Mouse (Mus musculus) gonadal fat pad, adult 2 months (tissue): Measurements from ENCODE around the gene Olfr709-ps1. TPM values are rescaled to one million over a fixed set of nuclear protein-coding genes. Genes with fewer than 3 reads are reported as not detected.
"Not testable (repeated sequence)": the region's sequence is repeated elsewhere in the genome, so short reads cannot be mapped to it uniquely, and the experiment has no call there.

Experiments
- DNase-seq: peaks from one replicate; pipeline ENCODE4 v3.0.0-alpha.2; 2012; ENCODE audit warnings: low read depth
- polyA plus RNA-seq: library from polyadenylated mRNA; depleted of rRNA; stranded (reverse); fragments of >200 nt; gene quantifications from 2 replicates; pipeline ENCODE4 v1.2.3, GENCODE M21; 2012; rRNA removed

Gene Olfr709-ps1
- polyA plus RNA-seq, result not detected in 2 replicates

GRCm38 (mm10) chr7:106932119-106932518, at the start of gene Olfr709-ps1:
Olfr709-ps1 (minus strand) TSS chr7:106932219.
- no peak for DNase-seq

GRCm38 (mm10) chr7:106975353-106975752, 43.3 kb upstream of the Olfr709-ps1 start, which contains the start of gene Olfr711:
Olfr711 (minus strand) TSS chr7:106975453.
- no peak for DNase-seq

GRCm38 (mm10) chr7:106967503-106967902, 35.5 kb upstream of the Olfr709-ps1 start:
- DNase-seq, result not testable (repeated sequence)

- no peak for DNase-seq
These were observed 31.8 kb upstream of the Olfr709-ps1 start, which contains the start of gene Olfr6 for GRCm38 (mm10) chr7:106963837-106964236. Olfr6 (minus strand) TSS chr7:106963937.

GRCm38 (mm10) chr7:106948212-106948611, 16.2 kb upstream of the Olfr709-ps1 start, which contains the start of gene Olfr710:
Olfr710 (minus strand) TSS chr7:106948312.
- no peak for DNase-seq

- not testable (repeated sequence) for DNase-seq
These were observed 11.1 kb downstream of the Olfr709-ps1 start for GRCm38 (mm10) chr7:106920961-106921360.

GRCm38 (mm10) chr7:106907676-106908075, 24.3 kb downstream of the Olfr709-ps1 start, which contains the start of gene Olfr1532-ps1:
Olfr1532-ps1 (plus strand) TSS chr7:106908001.
- DNase-seq, result no peak

- not testable (repeated sequence) for DNase-seq
These were observed 30.9 kb downstream of the Olfr709-ps1 start, which contains the start of gene Olfr707 for GRCm38 (mm10) chr7:106901141-106901540. Olfr707 (minus strand) TSS chr7:106901241.

- no peak for DNase-seq
These were observed 44.0 kb downstream of the Olfr709-ps1 start, which contains the start of gene Olfr706 for GRCm38 (mm10) chr7:106888062-106888461. Olfr706 (minus strand) TSS chr7:106888162.

GRCm38 (mm10) chr7:106876791-106877190, 55.2 kb downstream of the Olfr709-ps1 start, which contains the start of gene Olfr705:
Olfr705 (minus strand) TSS chr7:106876891.
- no peak for DNase-seq

Other genes with a start within 250 kb of the Olfr709-ps1 start
- not detected in 2 replicates for gene Olfr694, start 240.4 kb downstream of the Olfr709-ps1 start, polyA plus RNA-seq
- gene Olfr695, start 215.8 kb downstream of the Olfr709-ps1 start, polyA plus RNA-seq, result not detected in 2 replicates
- gene Olfr697, start 189.8 kb downstream of the Olfr709-ps1 start, polyA plus RNA-seq, result not detected in 2 replicates
- not detected in 2 replicates for gene Olfr698, start 176.8 kb downstream of the Olfr709-ps1 start, polyA plus RNA-seq
- gene Olfr699, start 139.0 kb downstream of the Olfr709-ps1 start, polyA plus RNA-seq, result not detected in 2 replicates
- gene Olfr700, start 123.4 kb downstream of the Olfr709-ps1 start, polyA plus RNA-seq, result not detected in 2 replicates
- 0.14 TPM in 1 of 2 replicates, not detected in the other for gene Olfr701, start 118.1 kb downstream of the Olfr709-ps1 start, polyA plus RNA-seq
- not detected in 2 replicates for gene Olfr702, start 98.3 kb downstream of the Olfr709-ps1 start, polyA plus RNA-seq
- not detected in 2 replicates for gene Olfr703, start 88.9 kb downstream of the Olfr709-ps1 start, polyA plus RNA-seq
- not detected in 2 replicates for gene Olfr704, start 69.0 kb downstream of the Olfr709-ps1 start, polyA plus RNA-seq
- not detected in 2 replicates for gene Olfr705, start 55.3 kb downstream of the Olfr709-ps1 start, polyA plus RNA-seq
- not detected in 2 replicates for gene Olfr706, start 44.1 kb downstream of the Olfr709-ps1 start, polyA plus RNA-seq
- gene Olfr707, start 31.0 kb downstream of the Olfr709-ps1 start, polyA plus RNA-seq, result not detected in 2 replicates
- not detected in 2 replicates for gene Olfr1532-ps1, start 24.2 kb downstream of the Olfr709-ps1 start, polyA plus RNA-seq
- not detected in 2 replicates for gene Olfr710, start 16.1 kb upstream of the Olfr709-ps1 start, polyA plus RNA-seq
- not detected in 2 replicates for gene Olfr6, start 31.7 kb upstream of the Olfr709-ps1 start, polyA plus RNA-seq
- not detected in 2 replicates for gene Olfr711, start 43.2 kb upstream of the Olfr709-ps1 start, polyA plus RNA-seq
- gene Olfr2, start 73.9 kb upstream of the Olfr709-ps1 start, polyA plus RNA-seq, result not detected in 2 replicates
- not detected in 2 replicates for gene Olfr713, start 99.0 kb upstream of the Olfr709-ps1 start, polyA plus RNA-seq
- not detected in 2 replicates for gene Olfr714, start 138.8 kb upstream of the Olfr709-ps1 start, polyA plus RNA-seq
- not detected in 2 replicates for gene Olfr17, start 161.0 kb upstream of the Olfr709-ps1 start, polyA plus RNA-seq
- not detected in 2 replicates for gene Olfr715b, start 178.2 kb upstream of the Olfr709-ps1 start, polyA plus RNA-seq
- gene Olfr715, start 198.9 kb upstream of the Olfr709-ps1 start, polyA plus RNA-seq, result not detected in 2 replicates
- not detected in 2 replicates for gene Olfr716, start 206.1 kb upstream of the Olfr709-ps1 start, polyA plus RNA-seq
- gene Nlrp14, start 234.8 kb upstream of the Olfr709-ps1 start, polyA plus RNA-seq, result 0.19 and 0.28 TPM in 2 replicates